Mouse (Mus musculus) left cerebral cortex, adult 2 months (tissue): ENCODE results near the gene Zfp185. TPM values are rescaled to one million over a fixed set of nuclear protein-coding genes. Genes with fewer than 3 reads are reported as not detected.
A peak's percentile ranks its signal among the peaks of the same experiment; 100 is the strongest.
"Not testable (repeated sequence)": the region's sequence is repeated elsewhere in the genome, so short reads cannot be mapped to it uniquely, and the experiment has no call there.

Source experiments
- DNase-seq, 2 experiments: peaks; one replicate each; pipeline ENCODE4 v3.0.0; 2021 to 2022; ENCODE audit warnings: low spot score in 2 of 2, mixed read lengths in 1 of 2; ENCODE audit errors: extremely low spot score in 1 of 2
- H3K27ac ChIP-seq: fragments of 200-600 bp; 2 replicates; pipeline ENCODE4 v1.8.1; 2022
- H3K4me3 ChIP-seq: fragments of 200-600 bp; 2 replicates; pipeline ENCODE4 v1.8.1; 2022
- CTCF ChIP-seq: fragments of 200-600 bp; IDR thresholded peaks from 2 replicates; pipeline ENCODE4 v1.8.1; 2022; ENCODE audit warnings: antibody characterized with exemption, mild to moderate bottlenecking, moderate library complexity
- intact Hi-C: fragments of 180-260 bp; cut with DNase I; formaldehyde crosslinking; loops from one replicate; pipeline ENCODE4 v1.15.1; 2025
- microRNA-seq, 2 experiments: library from miRNA; unstranded; fragments of <30 nt; microRNA quantifications; one replicate each; pipeline ENCODE4 v1.2.0; 2021
- total RNA-seq, 2 experiments: library from RNA; stranded (reverse); gene quantifications; 2 replicates each; pipeline ENCODE4 v1.2.3; 2021

Zfp185 gene
- total RNA-seq, 2 experiments from 2014 or later, result 0.37 to 0.84 TPM

DNA sequence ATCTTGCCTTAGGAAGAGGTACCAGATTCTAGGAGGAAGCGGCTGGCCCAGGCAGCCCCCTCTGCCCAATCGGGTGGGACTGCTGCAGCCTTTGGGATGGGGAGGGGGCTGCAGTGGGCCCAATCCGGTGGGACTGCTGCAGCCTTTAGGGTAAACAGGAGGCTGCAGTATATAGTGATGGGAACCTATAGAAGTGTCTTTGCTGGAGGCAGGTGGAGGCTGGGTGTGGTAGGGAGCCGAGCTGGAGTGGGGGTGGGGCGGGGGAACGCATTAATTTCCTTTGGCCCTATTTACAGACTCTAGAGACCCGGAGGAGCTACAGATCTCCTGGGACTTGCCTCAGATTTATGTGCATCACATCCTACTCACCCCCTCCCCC is 77.3 kb downstream of the Zfp185 start, which contains the start of gene Pnma3:
Pnma3 (plus strand) TSS at position 373 of the 379 bp plus-strand sequence.
- intact Hi-C loops, result loop anchor here (10.0 kb wide), 1 partner anchor 160 kb away; the partner anchor contains the start of gene F8a
- H3K27ac ChIP-seq, result peak within 1 kb of the TSS; percentile 64
- no peak for DNase-seq
- no peak for TF ChIP-seq CTCF
- peak within 1 kb of the TSS; percentile 53 for H3K4me3 ChIP-seq

DNA sequence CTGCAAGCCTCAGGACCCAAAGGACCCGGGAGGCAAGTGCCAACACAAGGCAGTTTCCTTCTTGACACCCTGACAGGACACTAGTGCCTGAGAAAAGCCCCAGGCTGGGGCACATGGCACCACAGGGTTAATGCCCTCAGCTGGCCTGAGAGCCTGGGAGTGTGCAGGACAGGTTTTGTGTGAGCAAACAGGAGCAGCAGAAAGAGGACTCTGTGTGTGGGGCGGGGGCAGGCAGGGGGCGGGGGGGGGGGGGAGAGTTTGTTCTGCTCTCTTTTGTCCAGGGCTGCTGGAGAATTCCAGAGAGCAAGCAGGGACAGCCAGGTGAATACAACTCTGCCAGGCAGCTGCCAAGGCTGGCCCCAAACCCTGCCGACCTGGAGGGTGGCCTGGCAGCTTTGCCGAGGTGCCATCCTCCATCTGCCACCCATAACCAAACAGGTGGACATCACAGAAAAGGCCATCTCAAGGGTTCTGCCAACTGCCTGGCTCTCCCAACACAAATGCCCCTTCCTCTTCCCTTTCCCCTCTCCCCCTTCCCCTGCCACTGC is 79.7 kb downstream of the Zfp185 start:
- H3K27ac ChIP-seq, H3K4me3 ChIP-seq, DNase-seq: not testable (repeated sequence)
- intact Hi-C loops, result loop anchor here (10.0 kb wide), 1 partner anchor 158 kb away; the partner anchor contains the start of gene F8a

Small RNA genes within 50 kb of the gene (microRNA-seq; reads per million reads assigned to microRNA genes)
- 0 reads per million in 2 experiments for gene Mir2137

Other genes with a start within 250 kb of the Zfp185 start
- 1 to 10 TPM; 1.1 to 1.9 TPM for gene Gabrq, start 162.2 kb upstream of the Zfp185 start, total RNA-seq
- 10 to 100 TPM; 51.0 to 52.9 TPM for gene Cetn2, start 68.9 kb upstream of the Zfp185 start, total RNA-seq
- 10 to 100 TPM; 20.3 to 23.2 TPM for gene Nsdhl, start 68.8 kb upstream of the Zfp185 start, total RNA-seq
- under 1 TPM; 0.21 to 0.25 TPM for gene Pnma5, start 49.8 kb downstream of the Zfp185 start, total RNA-seq
- gene Pnma3, start 77.4 kb downstream of the Zfp185 start, total RNA-seq, result 10 to 100 TPM; 14.4 to 16.3 TPM
- 1 to 10 TPM in 1 of 2 experiments, not detected in 1; 1.0 TPM for gene Xlr4a, start 95.1 kb downstream of the Zfp185 start, total RNA-seq
- 1 to 10 TPM; 1.4 to 3.3 TPM for gene Xlr3a, start 109.8 kb downstream of the Zfp185 start, total RNA-seq
- 1 to 10 TPM in 1 of 2 experiments, under 1 TPM in 1; 0.93 to 2.7 TPM for gene Gm14685, start 129.7 kb downstream of the Zfp185 start, total RNA-seq
- not detected for gene Xlr5b, start 161.5 kb downstream of the Zfp185 start, total RNA-seq
- gene DXBay18, start 162.1 kb downstream of the Zfp185 start, total RNA-seq, result under 1 TPM in 1 of 2 experiments, not detected in 1; 0.63 TPM
- not detected for gene Spin2d, start 189.7 kb downstream of the Zfp185 start, total RNA-seq
- 1 to 10 TPM in 1 of 2 experiments, under 1 TPM in 1; 0.26 to 8.9 TPM for gene Xlr3b, start 204.9 kb downstream of the Zfp185 start, total RNA-seq
- gene Xlr4b, start 227.0 kb downstream of the Zfp185 start, total RNA-seq, result 1 to 10 TPM in 1 of 2 experiments, not detected in 1; 2.0 TPM
- gene F8a, start 241.0 kb downstream of the Zfp185 start, total RNA-seq, result 10 to 100 TPM; 16.3 to 18.6 TPM